Mouse (Mus musculus) lung, adult 2 months (tissue): ENCODE measurements around the gene Nrip1.

Source experiments
- CTCF ChIP-seq: fragments of 200-500 bp; IDR thresholded peaks from 2 replicates; pipeline ENCODE4 v1.5.1; 2011; ENCODE audit warnings: mild to moderate bottlenecking, low read length, control low read depth; ENCODE audit not compliant: insufficient read depth
- POLR2A ChIP-seq: fragments of 200-500 bp; IDR thresholded peaks from 2 replicates; pipeline ENCODE4 v1.6.1; 2011; ENCODE audit warnings: low read depth, mild to moderate bottlenecking, control low read depth, low read length, borderline replicate concordance; ENCODE audit errors: extremely low read depth

- TF ChIP-seq CTCF (no peak), POLR2A (no peak)
Measured at GRCm38 (mm10) chr16:76276271-76276670, 97.4 kb downstream of the Nrip1 start.
